Mouse (Mus musculus) heart, embryonic 12.5 days (tissue): Measurements from ENCODE around the gene Lamtor4. TPM values are rescaled to one million over a fixed set of nuclear protein-coding genes. Genes with fewer than 3 reads are reported as not detected.

ENCODE experiments used
- ATAC-seq: fragments of 200-750 bp; cut with Nextera tagmentation; 2 replicates; pipeline ENCODE4 v1.8.0; 2017; ENCODE audit warnings: moderate TSS enrichment, moderate library complexity; ENCODE audit not compliant: insufficient number of reproducible peaks, low FRiP score
- H3K27ac ChIP-seq: fragments of 300-500 bp; sonication (generic); 2 replicates; pipeline ENCODE4 v1.5.1; 2016; ENCODE audit warnings: mild to moderate bottlenecking, moderate library complexity; ENCODE audit not compliant: poor library complexity, severe bottlenecking
- H3K27me3 ChIP-seq: fragments of 300-500 bp; sonication (generic); replicated peaks from 2 replicates; pipeline ENCODE4 v1.6.1; 2016; ENCODE audit warnings: mild to moderate bottlenecking, moderate library complexity
- H3K36me3 ChIP-seq: fragments of 300-500 bp; sonication (generic); 2 replicates; pipeline ENCODE4 v1.6.1; 2016; ENCODE audit warnings: mild to moderate bottlenecking, moderate library complexity
- H3K4me1 ChIP-seq: fragments of 300-500 bp; sonication (generic); replicated peaks from 2 replicates; pipeline ENCODE4 v1.6.1; 2016; ENCODE audit warnings: mild to moderate bottlenecking
- H3K4me2 ChIP-seq: fragments of 300-500 bp; sonication (generic); 2 replicates; pipeline ENCODE4 v1.6.1; 2016; ENCODE audit warnings: mild to moderate bottlenecking, moderate library complexity
- H3K4me3 ChIP-seq: fragments of 300-500 bp; sonication (generic); 2 replicates; pipeline ENCODE4 v1.5.1; 2016; ENCODE audit warnings: mild to moderate bottlenecking
- H3K9ac ChIP-seq: fragments of 300-500 bp; sonication (generic); 2 replicates; pipeline ENCODE4 v1.6.1; 2016; ENCODE audit warnings: mild to moderate bottlenecking, moderate library complexity
- H3K9me3 ChIP-seq: fragments of 300-500 bp; sonication (generic); replicated peaks from 2 replicates; pipeline ENCODE4 v1.6.1; 2016; ENCODE audit warnings: mild to moderate bottlenecking, moderate library complexity
- WGBS: fragments of 180-500 bp; shearing (Covaris S2); methylation state at CpG from one replicate; pipeline ENCODE4 v1.1.7; 2016; 5-methylcytosine and 5-hydroxymethylcytosine counted together
- polyA plus RNA-seq: library from polyadenylated mRNA; unstranded; fragments of >200 nt; fragmentation: Nextera tagmentation; extraction: Ambion mirVana; gene quantifications from 2 replicates; pipeline ENCODE4 v1.2.1, GENCODE M21; 2016

Gene Lamtor4
- polyA plus RNA-seq, 1 experiment from 2014 or later, result 70.7 TPM

GRCm38 (mm10) chr5:138291638-138292037, 36.4 kb downstream of the Lamtor4 start:
- no peak overlapping the region for H3K4me2 ChIP-seq
- H3K27ac ChIP-seq, result no peak overlapping the region
- H3K9me3 ChIP-seq, result no peaks in the 10 kb centered on the region
- H3K4me3 ChIP-seq, result no peak overlapping the region
- no peaks in the 10 kb centered on the region for H3K4me1 ChIP-seq
- 65% methylated on average over 1 of the region's 1 CpGs for WGBS
- no peak for ATAC-seq
- H3K36me3 ChIP-seq, result no peaks in the 10 kb centered on the region
- no peaks in the 10 kb centered on the region for H3K27me3 ChIP-seq
- no peak overlapping the region for H3K9ac ChIP-seq

- no peak for ATAC-seq
Measured at GRCm38 (mm10) chr5:138294158-138294557, 38.9 kb downstream of the Lamtor4 start.

GRCm38 (mm10) chr5:138299613-138300012, 44.3 kb downstream of the Lamtor4 start:
- Histone ChIP-seq H3K4me3 (no peak overlapping the region), H3K27ac (no peak overlapping the region), H3K4me2 (no peak overlapping the region), H3K9me3 (no peaks in the 10 kb centered on the region), H3K4me1 (peaks cover 5% of the 10 kb centered on the region; the same call in 1 of the 2 replicates), H3K27me3 (no peaks in the 10 kb centered on the region), H3K9ac (no peak overlapping the region), H3K36me3 (no peaks in the 10 kb centered on the region)
- 50% methylated on average over 2 of the region's 2 CpGs for WGBS
- ATAC-seq, result no peak

More at GRCm38 (mm10) chr5:138294158-138294557, 38.9 kb downstream of the Lamtor4 start:
- Histone ChIP-seq H3K27me3 (no peaks in the 10 kb centered on the region), H3K4me3 (no peak overlapping the region), H3K9me3 (no peaks in the 10 kb centered on the region), H3K9ac (no peak overlapping the region), H3K27ac (no peak overlapping the region), H3K4me1 (peaks cover 5% of the 10 kb centered on the region; the same call in 1 of the 2 replicates), H3K36me3 (no peaks in the 10 kb centered on the region), H3K4me2 (no peak overlapping the region)

Other genes with a start within 250 kb of the Lamtor4 start
- gene Smok3a, start 234.2 kb upstream of the Lamtor4 start, polyA plus RNA-seq, result not detected in 2 replicates
- not detected in 2 replicates for gene Smok3b, start 234.1 kb upstream of the Lamtor4 start, polyA plus RNA-seq
- gene Smok3c, start 202.3 kb upstream of the Lamtor4 start, polyA plus RNA-seq, result not detected in 2 replicates
- 15.7 and 15.9 TPM in 2 replicates for gene Zkscan1, start 170.4 kb upstream of the Lamtor4 start, polyA plus RNA-seq
- gene Zscan21, start 138.6 kb upstream of the Lamtor4 start, polyA plus RNA-seq, result 37.6 and 38.1 TPM in 2 replicates
- 9.9 and 10.0 TPM in 2 replicates for gene Zfp113, start 99.7 kb upstream of the Lamtor4 start, polyA plus RNA-seq
- gene Cops6, start 94.4 kb upstream of the Lamtor4 start, polyA plus RNA-seq, result 249 and 253 TPM in 2 replicates
- 12.1 and 12.6 TPM in 2 replicates for gene Ap4m1, start 83.5 kb upstream of the Lamtor4 start, polyA plus RNA-seq
- gene Mcm7, start 83.1 kb upstream of the Lamtor4 start, polyA plus RNA-seq, result 136 and 138 TPM in 2 replicates
- 73.9 and 78.5 TPM in 2 replicates for gene Taf6, start 68.0 kb upstream of the Lamtor4 start, polyA plus RNA-seq
- 26.2 and 26.5 TPM in 2 replicates for gene Cnpy4, start 68.0 kb upstream of the Lamtor4 start, polyA plus RNA-seq
- 5.1 and 6.2 TPM in 2 replicates for gene Mblac1, start 61.2 kb upstream of the Lamtor4 start, polyA plus RNA-seq
- gene Nxpe5, start 29.6 kb upstream of the Lamtor4 start, polyA plus RNA-seq, result not detected in 2 replicates
- gene BC037034, start 8.6 kb downstream of the Lamtor4 start, polyA plus RNA-seq, result 7.9 and 8.0 TPM in 2 replicates
- gene Gal3st4, start 17.4 kb downstream of the Lamtor4 start, polyA plus RNA-seq, result 0.82 and 0.92 TPM in 2 replicates
- gene Gm43720, start 24.5 kb downstream of the Lamtor4 start, polyA plus RNA-seq, result 0.04 and 0.09 TPM in 2 replicates
- gene Gpc2, start 24.5 kb downstream of the Lamtor4 start, polyA plus RNA-seq, result 13.1 and 15.1 TPM in 2 replicates
- gene Stag3, start 24.8 kb downstream of the Lamtor4 start, polyA plus RNA-seq, result 3.3 and 4.5 TPM in 2 replicates
- gene Pvrig, start 86.5 kb downstream of the Lamtor4 start, polyA plus RNA-seq, result 0.15 TPM in 1 of 2 replicates, not detected in the other
- gene Zfp157, start 186.0 kb downstream of the Lamtor4 start, polyA plus RNA-seq, result 21.7 and 23.0 TPM in 2 replicates